Mouse (Mus musculus) liver, embryonic 14.5 days (tissue): ENCODE measurements around the gene Wfdc15b.

ENCODE experiments used
- CTCF ChIP-seq: IDR thresholded peaks from 2 replicates; pipeline ENCODE4 v1.5.1; 2016; ENCODE audit warnings: antibody characterized with exemption, low read depth, control low read depth
- EP300 ChIP-seq: IDR thresholded peaks from 2 replicates; pipeline ENCODE4 v1.6.1; 2016; ENCODE audit warnings: antibody characterized with exemption, low read depth

DNA sequence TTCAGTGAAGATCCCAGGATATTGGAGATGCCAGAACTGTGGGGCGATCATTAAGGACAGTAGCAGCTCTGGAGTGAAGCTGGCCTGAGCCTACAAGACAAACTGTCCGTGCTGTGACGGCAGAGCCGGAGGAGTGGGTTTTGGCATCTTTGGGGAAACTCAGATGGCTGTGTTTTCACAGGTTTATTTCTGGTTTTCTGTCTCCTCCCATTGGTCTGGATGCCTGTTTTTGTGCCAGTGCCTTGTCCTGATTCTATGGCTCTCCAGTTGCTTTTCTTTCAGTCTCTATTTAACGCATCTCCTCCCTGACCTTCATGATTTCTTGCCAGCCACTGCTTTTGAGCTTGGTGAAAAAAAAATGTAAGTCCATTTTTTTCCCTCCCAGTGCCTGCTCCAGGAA is 8.7 kb downstream of the Wfdc15b start:
- TF ChIP-seq CTCF (no peak), EP300 (no peak)
